Mouse (Mus musculus) kidney, embryonic 14.5 days (tissue): ENCODE measurements around the gene Uba7. TPM values are rescaled to one million over a fixed set of nuclear protein-coding genes. Genes with fewer than 3 reads are reported as not detected.
A peak's percentile ranks its signal among the peaks of the same experiment; 100 is the strongest.

Source experiments
- ATAC-seq: fragments of 200-750 bp; cut with Nextera tagmentation; 2 replicates; pipeline ENCODE4 v1.8.0; 2017; ENCODE audit warnings: moderate number of reproducible peaks, mild to moderate bottlenecking, moderate TSS enrichment, moderate library complexity; ENCODE audit not compliant: low FRiP score, low TSS enrichment
- H3K27ac ChIP-seq: fragments of 300-500 bp; sonication (generic); 2 replicates; pipeline ENCODE4 v1.5.1; 2014; ENCODE audit warnings: low read depth, mild to moderate bottlenecking, low read length, moderate library complexity, mixed read lengths
- H3K27me3 ChIP-seq: fragments of 300-500 bp; sonication (generic); 2 replicates; pipeline ENCODE4 v1.6.1; 2014; ENCODE audit warnings: mild to moderate bottlenecking, low read length; ENCODE audit not compliant: control insufficient read depth, insufficient read depth
- H3K36me3 ChIP-seq: fragments of 300-500 bp; sonication (generic); 2 replicates; pipeline ENCODE4 v1.6.1; 2014; ENCODE audit warnings: low read length, mixed read lengths; ENCODE audit not compliant: control insufficient read depth, insufficient read depth
- H3K4me1 ChIP-seq: fragments of 300-500 bp; sonication (generic); 2 replicates; pipeline ENCODE4 v1.6.1; 2014; ENCODE audit warnings: low read length, mixed read lengths; ENCODE audit not compliant: control insufficient read depth, insufficient read depth
- H3K4me2 ChIP-seq: fragments of 300-500 bp; sonication (generic); replicated peaks from 2 replicates; pipeline ENCODE4 v1.6.1; 2014; ENCODE audit warnings: low read depth, mild to moderate bottlenecking, low read length
- H3K4me3 ChIP-seq: fragments of 300-500 bp; sonication (generic); 2 replicates; pipeline ENCODE4 v1.5.1; 2014; ENCODE audit warnings: mild to moderate bottlenecking, low read length
- H3K9ac ChIP-seq: fragments of 300-500 bp; sonication (generic); 2 replicates; pipeline ENCODE4 v1.6.1; 2014; ENCODE audit warnings: low read depth, mild to moderate bottlenecking, low read length, moderate library complexity
- H3K9me3 ChIP-seq: fragments of 300-500 bp; sonication (generic); 2 replicates; pipeline ENCODE4 v1.6.1; 2016; ENCODE audit warnings: low read length; ENCODE audit not compliant: control insufficient read depth
- WGBS: fragments of 180-500 bp; shearing (Covaris S2); extraction: QIAGEN DNeasy Blood & Tissue Kit; methylation state at CpG from one replicate; pipeline ENCODE4 v1.1.7; 2014; 5-methylcytosine and 5-hydroxymethylcytosine counted together
- polyA plus RNA-seq: library from polyadenylated mRNA; unstranded; fragments of >200 nt; fragmentation: Nextera tagmentation; extraction: Ambion mirVana; gene quantifications from 2 replicates; pipeline ENCODE4 v1.2.1, GENCODE M21; 2014

The Uba7 gene
- polyA plus RNA-seq, 1 experiment from 2014 or later, result 28.0 TPM

DNA sequence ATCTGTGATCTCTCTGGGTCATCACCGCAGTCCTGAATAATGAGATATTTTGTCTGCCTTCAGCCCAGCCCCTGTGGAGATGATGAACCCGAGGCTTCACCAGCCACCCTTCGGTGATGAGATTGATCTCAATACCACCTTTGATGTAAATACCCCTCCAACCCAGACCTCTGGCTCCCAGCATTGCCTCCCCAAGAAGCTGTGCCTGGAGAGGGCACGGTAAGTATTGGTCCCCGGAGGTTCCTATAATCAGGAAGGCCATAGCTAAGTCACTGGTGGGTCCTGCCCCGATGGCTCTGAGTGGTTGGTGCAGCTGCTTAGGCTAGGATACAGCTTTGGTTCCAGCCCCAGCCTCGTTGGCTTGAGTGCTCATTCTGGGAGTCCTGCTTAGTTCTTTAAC is 6.8 kb upstream of the Uba7 start:
- H3K9ac ChIP-seq, result no peak overlapping the region
- peaks cover 34% of the 10 kb centered on the region for H3K36me3 ChIP-seq
- H3K27ac ChIP-seq, result no peak overlapping the region
- no peaks in the 10 kb centered on the region for H3K4me1 ChIP-seq
- ATAC-seq, result no peak
- H3K4me3 ChIP-seq, result no peak overlapping the region
- WGBS, result 89% methylated on average over 7 of the region's 7 CpGs
- no peaks in the 10 kb centered on the region for H3K27me3 ChIP-seq
- no peak overlapping the region for H3K4me2 ChIP-seq
- no peaks in the 10 kb centered on the region for H3K9me3 ChIP-seq

DNA sequence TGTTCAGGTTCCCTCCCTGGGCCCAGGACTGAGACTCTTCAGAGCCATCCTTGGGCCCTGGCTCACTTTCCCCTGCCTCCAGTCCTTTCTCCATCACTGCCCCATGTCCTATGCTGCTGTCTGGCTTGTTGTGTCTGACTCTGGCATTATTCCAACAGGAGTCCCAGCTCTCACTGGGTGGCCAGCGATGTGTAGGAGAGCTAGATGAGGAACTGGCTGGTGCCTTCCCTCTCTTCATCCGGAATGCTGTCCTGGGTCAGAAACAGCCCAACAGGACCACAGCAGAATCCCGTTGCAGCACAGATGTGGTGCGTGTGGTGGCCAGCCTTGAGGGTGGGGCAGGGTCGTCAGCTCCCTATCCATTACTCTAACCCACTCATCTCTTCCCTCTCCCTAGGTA is 5.0 kb upstream of the Uba7 start:
- ATAC-seq, result no peak
- H3K9me3 ChIP-seq, result no peaks in the 10 kb centered on the region
- WGBS, result 90% methylated on average over 5 of the region's 5 CpGs
- no peak overlapping the region for H3K9ac ChIP-seq
- no peak overlapping the region for H3K4me3 ChIP-seq
- H3K27ac ChIP-seq, result no peak overlapping the region
- H3K36me3 ChIP-seq, result peaks cover 25% of the 10 kb centered on the region
- no peak overlapping the region for H3K4me2 ChIP-seq
- H3K4me1 ChIP-seq, result no peaks in the 10 kb centered on the region
- no peaks in the 10 kb centered on the region for H3K27me3 ChIP-seq

DNA sequence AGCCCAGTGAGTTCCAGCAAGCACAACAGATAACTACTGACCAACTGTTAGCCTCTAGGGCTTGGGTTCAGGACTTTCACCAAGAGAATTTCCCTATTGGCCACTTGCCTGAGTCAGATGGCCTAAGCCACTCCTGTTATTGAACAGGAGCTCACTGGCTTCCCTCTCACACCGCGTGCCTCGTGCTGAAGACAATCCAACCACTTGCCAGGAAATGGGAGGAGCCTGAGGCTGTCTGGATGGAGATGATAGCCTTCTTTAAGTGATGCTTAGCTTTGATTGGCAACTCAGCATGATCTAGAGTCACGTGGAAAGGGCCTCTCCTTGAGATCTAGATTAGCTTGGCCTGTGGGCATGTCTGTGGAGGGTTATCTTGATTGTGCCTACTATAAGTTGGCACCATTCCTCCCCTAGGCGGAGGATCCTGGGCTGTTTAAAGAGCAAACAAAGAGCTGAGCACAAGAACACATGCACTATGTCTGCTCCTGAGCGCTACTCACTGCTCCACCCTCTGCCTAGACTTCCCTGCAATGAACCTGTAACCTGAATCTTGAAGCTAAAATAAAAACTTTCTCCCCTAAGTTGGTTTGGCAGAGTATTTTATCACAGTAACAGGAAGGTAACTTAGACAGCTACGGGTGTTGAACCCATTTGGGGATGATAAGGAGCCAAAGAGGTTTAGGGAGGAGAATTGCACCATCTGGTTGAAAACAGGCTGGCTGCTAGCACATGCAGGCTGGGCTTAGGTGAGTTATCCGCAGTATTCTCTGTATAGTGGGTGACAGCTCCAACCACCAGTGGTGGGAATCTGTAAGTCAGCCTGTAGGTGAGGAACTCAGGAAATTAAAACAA is 3.4 kb upstream of the Uba7 start:
- 67% methylated on average over 8 of the region's 8 CpGs for WGBS
- H3K4me3 ChIP-seq, result no peak overlapping the region
- no peak overlapping the region for H3K9ac ChIP-seq
- H3K27ac ChIP-seq, result no peak overlapping the region
- no peak overlapping the region for H3K4me2 ChIP-seq
- H3K9me3 ChIP-seq, result no peaks in the 10 kb centered on the region
- H3K36me3 ChIP-seq, result peaks cover 25% of the 10 kb centered on the region
- H3K27me3 ChIP-seq, result no peaks in the 10 kb centered on the region
- peaks cover 4% of the 10 kb centered on the region; the same call in 1 of the 2 replicates for H3K4me1 ChIP-seq
- ATAC-seq, result no peak

DNA sequence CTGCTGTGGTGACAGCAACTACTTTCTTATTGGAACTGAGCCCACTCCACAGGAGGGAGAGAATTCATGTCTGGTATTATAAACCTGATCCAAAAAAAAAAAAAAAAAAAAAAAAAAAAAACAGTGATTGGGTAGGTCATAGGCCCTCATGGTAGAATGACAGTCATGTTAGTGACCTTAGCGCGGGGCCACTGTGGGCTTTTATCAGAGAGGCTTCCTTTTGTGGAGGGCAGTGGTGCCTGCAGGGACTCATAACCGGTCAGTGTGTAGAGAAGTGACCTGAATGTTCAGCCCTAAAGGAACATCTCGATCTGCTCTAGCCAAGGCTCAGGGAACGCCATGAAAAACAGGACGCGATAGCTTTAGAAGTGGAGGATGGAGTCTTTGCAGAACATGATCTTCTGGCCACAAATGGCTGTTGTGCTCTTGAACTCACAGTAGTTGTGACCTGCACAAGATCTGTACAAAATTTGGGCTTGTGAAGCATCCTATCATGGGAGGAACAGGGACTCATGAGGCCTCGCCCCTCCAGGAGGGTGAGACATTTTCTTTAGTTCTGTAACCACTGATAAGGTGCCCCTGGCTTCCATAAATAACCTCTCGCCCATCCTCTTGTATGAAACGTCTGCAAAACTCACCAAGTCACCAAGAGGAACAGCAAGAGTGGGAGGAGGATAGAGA is 674 bp upstream of the Uba7 start:
- no peaks in the 10 kb centered on the region for H3K9me3 ChIP-seq
- no peak overlapping the region for H3K9ac ChIP-seq
- H3K4me3 ChIP-seq, result no peak overlapping the region
- no peaks in the 10 kb centered on the region for H3K27me3 ChIP-seq
- 80% methylated on average over 10 of the region's 10 CpGs for WGBS
- H3K4me2 ChIP-seq, result no peak overlapping the region
- H3K4me1 ChIP-seq, result peaks cover 4% of the 10 kb centered on the region; the same call in 1 of the 2 replicates
- H3K36me3 ChIP-seq, result peaks cover 17% of the 10 kb centered on the region; the same call in 1 of the 2 replicates
- no peak overlapping the region for H3K27ac ChIP-seq
- no peak for ATAC-seq

DNA sequence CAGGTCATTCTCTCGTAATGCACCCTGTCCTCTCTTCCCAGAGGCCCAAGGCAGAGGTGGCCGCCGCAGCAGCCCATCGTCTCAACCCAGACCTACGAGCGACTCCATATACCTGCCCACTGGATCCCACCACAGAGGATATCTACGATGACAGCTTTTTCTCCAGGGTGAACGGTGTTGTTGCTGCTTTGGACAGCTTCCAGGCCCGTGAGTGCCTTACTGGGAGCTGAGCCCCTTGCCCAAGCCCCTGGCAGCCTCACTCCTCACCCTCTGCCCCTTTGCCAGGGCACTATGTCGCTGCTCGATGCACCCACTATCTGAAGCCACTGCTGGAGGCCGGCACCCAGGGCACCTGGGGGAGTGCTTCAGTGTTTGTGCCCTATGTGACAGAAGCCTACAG is 3.5 kb downstream of the Uba7 start:
- Histone ChIP-seq H3K27me3 (no peaks in the 10 kb centered on the region), H3K9me3 (no peaks in the 10 kb centered on the region), H3K27ac (no peak overlapping the region), H3K4me2 (no peak overlapping the region), H3K4me3 (no peak overlapping the region), H3K4me1 (peaks cover 35% of the 10 kb centered on the region), H3K36me3 (0 out of 2 replicates have a peak, but pooled peaks cover 2% of the 10 kb centered on the region), H3K9ac (no peak overlapping the region)
- ATAC-seq, result no peak
- WGBS, result 92% methylated on average over 12 of the region's 12 CpGs

DNA sequence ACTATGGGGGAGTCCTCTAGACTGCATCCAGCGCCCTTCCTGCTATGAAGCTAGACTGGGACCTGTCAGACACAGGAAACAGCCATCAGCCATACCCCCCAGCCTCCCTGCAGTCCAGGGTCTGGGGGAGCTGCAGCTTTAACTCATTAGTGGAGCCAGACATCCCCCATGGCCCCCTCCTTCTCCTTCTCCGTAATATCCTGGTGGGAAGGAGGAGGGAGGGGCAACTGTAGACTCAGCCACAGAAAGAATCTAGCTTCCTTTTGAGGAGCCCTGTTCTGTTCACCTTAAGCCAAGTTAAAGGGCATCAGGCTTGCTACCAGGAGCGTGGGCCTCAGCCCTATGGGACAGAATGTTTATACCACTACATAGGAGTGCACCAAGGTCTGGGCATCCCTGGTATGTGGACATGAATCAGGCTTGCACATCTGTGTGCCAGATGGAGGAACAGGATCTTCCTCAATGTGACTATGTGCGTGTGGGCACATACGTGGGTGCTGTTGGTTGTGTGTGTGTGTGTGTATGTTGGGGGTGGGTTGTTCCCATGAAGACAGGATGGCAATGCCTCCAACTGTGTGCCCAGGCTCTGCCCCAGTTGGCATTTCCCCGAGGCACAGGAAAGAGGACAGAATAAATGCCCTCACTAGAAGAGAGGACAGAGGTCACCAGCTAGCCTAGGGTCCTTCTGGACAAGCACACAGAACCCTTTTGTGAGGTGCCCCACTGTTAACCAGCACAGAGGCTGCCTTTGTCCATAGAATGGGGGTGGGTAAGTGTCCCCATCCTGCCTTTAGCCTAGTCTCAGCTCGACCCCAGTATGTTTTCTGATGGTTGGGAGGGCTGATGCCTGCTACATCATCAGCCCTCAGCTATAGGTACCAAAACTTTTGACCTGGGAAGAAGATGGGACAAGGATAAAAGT is 6.6 kb downstream of the Uba7 start:
- WGBS, result 33% methylated on average over 6 of the region's 7 CpGs
- peaks cover 38% of the 10 kb centered on the region for H3K4me1 ChIP-seq
- no peaks in the 10 kb centered on the region for H3K9me3 ChIP-seq
- H3K4me3 ChIP-seq, result peak overlapping the region; percentile 37
- H3K4me2 ChIP-seq, result peak overlapping the region; percentile 45
- peak; percentile 37; the same call in 1 of the 2 replicates for ATAC-seq
- peaks cover 5% of the 10 kb centered on the region; the same call in 1 of the 2 replicates for H3K36me3 ChIP-seq
- H3K27me3 ChIP-seq, result no peaks in the 10 kb centered on the region
- H3K27ac ChIP-seq, result peak overlapping the region; percentile 100
- peak overlapping the region; percentile 79 for H3K9ac ChIP-seq

DNA sequence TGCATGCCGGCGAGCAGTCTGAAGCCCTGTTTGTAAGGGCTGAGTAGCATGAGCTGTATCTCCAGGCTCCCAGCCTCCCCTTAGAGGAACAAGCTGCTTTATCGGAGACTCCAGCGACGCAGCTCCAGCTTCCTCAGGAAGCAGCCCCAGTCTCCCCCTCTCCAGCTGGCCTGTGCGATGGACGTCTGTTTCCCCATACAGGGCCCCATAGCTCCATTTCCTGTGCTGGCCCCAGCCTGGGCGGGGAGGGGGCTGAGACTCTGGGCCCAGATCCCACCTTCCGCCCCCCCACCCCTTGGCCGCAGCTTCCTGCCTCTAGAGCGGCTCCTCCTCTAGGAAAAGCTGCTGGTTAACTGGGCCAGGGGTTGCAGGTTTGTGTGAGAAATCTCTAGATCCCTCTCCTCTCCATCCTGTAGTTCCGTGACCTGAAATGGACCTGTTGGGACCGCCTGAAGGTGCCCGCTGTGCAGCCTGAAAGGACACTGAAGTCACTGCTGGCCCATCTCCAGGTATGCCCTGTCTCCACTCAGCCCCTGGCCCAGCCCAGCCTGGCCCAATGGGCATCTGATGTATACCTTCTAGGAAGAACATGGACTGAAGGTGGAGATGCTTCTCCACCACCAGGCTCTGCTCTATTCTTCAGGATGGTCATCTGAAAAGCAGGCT is 7.5 kb downstream of the Uba7 start, which contains the start of gene Gm20661:
Gene Gm20661 (plus strand): TSS at position 378 of the 666 bp plus-strand sequence.
- Histone ChIP-seq H3K9me3 (no peaks in the 10 kb centered on the region), H3K36me3 (peaks cover 5% of the 10 kb centered on the region; the same call in 1 of the 2 replicates), H3K27me3 (no peaks in the 10 kb centered on the region), H3K9ac (peak within 1 kb of the TSS; percentile 79), H3K4me2 (peak within 1 kb of the TSS; percentile 45), H3K4me1 (peaks cover 40% of the 10 kb centered on the region), H3K27ac (peak within 1 kb of the TSS; percentile 100), H3K4me3 (peak within 1 kb of the TSS; percentile 53)
- ATAC-seq, result peak; percentile 74
- 3% methylated on average over 14 of the region's 14 CpGs for WGBS

DNA sequence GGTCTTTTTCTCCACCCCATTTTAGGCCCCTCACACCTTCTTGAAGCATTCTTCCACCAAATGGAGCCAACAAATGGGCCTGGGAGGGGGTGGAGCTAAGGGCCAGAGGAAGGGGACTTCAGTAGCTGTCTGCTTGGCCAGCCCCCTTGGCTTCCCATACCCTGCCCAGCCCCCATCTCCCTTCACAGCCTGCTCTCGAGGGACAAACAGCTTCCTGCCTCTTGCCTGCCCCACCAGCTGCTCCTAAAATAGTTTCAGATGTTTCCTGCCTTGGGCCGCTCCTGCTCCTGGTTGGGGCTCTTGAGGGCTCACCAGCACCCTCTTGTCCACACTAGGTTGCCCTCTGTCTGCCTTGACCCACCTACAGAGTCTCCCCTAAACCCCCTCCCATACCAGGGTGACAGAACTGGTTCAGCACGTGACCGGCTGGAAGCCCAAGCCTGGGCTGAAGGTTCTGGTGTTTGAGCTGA is 8.2 kb downstream of the Uba7 start:
- H3K4me1 ChIP-seq, result peaks cover 40% of the 10 kb centered on the region
- H3K9me3 ChIP-seq, result no peaks in the 10 kb centered on the region
- peak overlapping the region; percentile 100 for H3K27ac ChIP-seq
- peaks cover 5% of the 10 kb centered on the region; the same call in 1 of the 2 replicates for H3K36me3 ChIP-seq
- no peaks in the 10 kb centered on the region for H3K27me3 ChIP-seq
- 5% methylated on average over 4 of the region's 4 CpGs for WGBS
- peak overlapping the region; percentile 45 for H3K4me2 ChIP-seq
- peak overlapping the region; percentile 53 for H3K4me3 ChIP-seq
- ATAC-seq, result peak; percentile 60
- H3K9ac ChIP-seq, result peak overlapping the region; percentile 79; the same call in 1 of the 2 replicates
